Mouse (Mus musculus): Measurements from ENCODE around the gene Cyp2s1. TPM values are rescaled to one million over a fixed set of nuclear protein-coding genes. Genes with fewer than 3 reads are reported as not detected.

Cyp2s1 gene
- polyA plus RNA-seq, 1 experiment from 2014 or later, result 1.8 TPM

DNA sequence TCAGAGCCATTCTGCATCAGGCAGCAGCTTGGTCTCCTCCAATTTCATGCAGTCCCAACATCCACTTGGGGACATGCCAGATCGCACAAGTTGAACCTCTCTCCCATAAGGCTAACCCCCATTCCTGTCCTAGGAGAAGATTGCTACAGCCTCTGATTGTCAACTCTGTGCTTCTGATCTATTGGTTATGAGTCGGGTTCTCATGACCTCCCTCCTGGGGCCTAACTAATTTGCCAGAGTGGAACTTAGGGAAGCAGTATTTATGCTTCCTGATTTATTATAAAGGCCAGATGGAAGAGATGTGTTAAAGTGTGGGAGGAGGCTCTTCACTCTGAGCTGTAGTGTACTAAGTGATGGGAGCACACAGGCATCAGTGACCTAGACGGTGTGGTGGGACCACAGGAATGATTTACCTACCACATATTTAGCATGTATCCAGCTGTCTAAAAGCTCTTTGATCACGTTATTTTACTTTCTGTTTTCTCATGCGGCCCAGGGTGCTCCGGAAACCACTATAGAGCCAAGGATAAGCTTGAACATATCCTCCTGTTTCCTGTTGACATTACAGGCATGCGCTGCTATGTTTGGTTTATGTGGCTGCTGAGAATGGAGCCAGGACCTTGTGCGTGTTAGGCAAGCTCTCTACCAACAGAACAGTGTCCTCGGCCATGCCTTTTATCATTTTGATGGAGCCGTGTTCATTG lies 18.6 kb upstream of the Cyp2s1 start:
- no peak for ATAC-seq (ENCODE audit: low FRiP score)
- no peak overlapping the region for H3K27ac ChIP-seq
- no peak overlapping the region for H3K9ac ChIP-seq
- no peak overlapping the region for H3K4me2 ChIP-seq (replicated peaks)
- no peaks in the 10 kb centered on the region for H3K27me3 ChIP-seq
- H3K4me1 ChIP-seq, result no peaks in the 10 kb centered on the region
- WGBS, result 79% methylated on average over 10 of the region's 10 CpGs
- no peak overlapping the region for H3K4me3 ChIP-seq
- H3K36me3 ChIP-seq, result no peaks in the 10 kb centered on the region
- no peaks in the 10 kb centered on the region for H3K9me3 ChIP-seq (replicated peaks)

DNA sequence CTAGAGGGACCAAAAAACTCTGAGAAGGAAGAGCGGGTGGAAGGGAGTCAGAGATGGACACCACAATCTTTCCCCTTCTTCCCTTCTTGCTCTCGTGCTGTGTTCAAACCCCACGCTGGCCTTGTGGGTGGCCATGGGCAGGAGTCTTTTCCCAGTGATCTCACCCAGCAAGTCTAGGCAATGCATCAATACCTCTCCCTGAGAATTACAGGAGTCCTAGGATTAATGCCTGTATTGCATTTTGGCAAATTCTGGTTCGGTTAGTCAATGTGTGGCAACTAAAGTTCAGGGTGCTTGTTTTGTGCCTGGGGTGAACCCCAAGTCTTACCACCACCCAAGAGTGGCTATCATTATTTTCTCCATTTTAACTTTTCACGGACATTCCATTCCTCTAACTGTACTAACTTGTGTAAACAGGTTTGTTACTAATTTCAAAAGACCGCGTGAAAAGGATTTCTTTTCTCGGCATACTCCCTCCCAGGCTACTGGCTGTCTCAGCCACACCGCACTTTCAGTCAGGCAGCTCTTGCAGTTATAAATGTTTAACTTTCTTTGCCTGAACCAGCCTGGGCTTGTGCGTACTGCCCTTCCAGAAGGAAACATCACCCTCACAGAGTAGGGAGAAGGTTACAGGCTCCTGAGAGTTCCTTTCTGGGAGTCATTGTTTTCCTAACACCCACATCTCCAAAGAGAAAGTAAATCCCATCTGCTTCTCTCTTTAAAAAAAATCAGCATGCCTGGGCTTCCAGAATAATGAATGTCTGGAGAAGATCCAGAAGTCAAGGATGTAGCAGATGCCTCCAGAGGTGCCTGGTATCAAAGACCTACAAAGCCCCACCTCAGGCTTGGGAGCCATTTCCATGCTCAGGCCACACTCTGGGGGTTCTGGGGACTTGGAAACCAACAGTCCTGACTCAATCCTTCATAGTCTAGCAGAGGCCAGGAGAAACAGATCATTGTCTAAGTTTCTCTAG lies 15.1 kb upstream of the Cyp2s1 start:
- H3K9ac ChIP-seq, result no peak overlapping the region
- 80% methylated on average over 10 of the region's 10 CpGs for WGBS
- no peak overlapping the region for H3K27ac ChIP-seq
- H3K4me3 ChIP-seq, result no peak overlapping the region
- no peaks in the 10 kb centered on the region for H3K36me3 ChIP-seq
- peaks cover 3% of the 10 kb centered on the region; the same call in 1 of the 2 replicates for H3K4me1 ChIP-seq
- no peak for ATAC-seq (ENCODE audit: low FRiP score)
- H3K27me3 ChIP-seq, result no peaks in the 10 kb centered on the region
- H3K9me3 ChIP-seq (replicated peaks), result no peaks in the 10 kb centered on the region
- H3K4me2 ChIP-seq (replicated peaks), result no peak overlapping the region

DNA sequence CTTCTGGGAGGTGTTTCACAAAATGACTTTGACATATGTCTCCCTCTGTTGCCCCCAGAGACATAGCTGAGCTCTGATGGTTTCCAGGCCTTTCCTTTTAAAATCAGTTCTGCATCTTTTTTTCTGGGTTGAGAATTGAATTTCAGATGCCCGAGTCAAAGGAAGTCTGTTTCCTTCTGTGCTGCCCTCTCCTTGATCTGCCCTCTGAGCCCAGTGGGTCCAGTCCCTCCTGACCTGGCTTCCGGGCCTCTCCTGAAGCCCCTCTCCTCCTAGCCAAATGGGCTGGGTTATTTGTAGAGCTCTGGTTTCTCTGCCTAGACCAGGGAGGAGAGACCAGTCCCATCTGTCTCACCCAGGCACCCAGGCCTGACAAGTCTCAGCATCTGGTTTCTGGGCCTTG lies 13.5 kb upstream of the Cyp2s1 start:
- H3K4me2 ChIP-seq (replicated peaks), result no peak overlapping the region
- peaks cover 3% of the 10 kb centered on the region; the same call in 1 of the 2 replicates for H3K4me1 ChIP-seq
- no peaks in the 10 kb centered on the region for H3K9me3 ChIP-seq (replicated peaks)
- 45% methylated on average over 2 of the region's 2 CpGs for WGBS
- no peak overlapping the region for H3K9ac ChIP-seq
- H3K27ac ChIP-seq, result no peak overlapping the region
- H3K36me3 ChIP-seq, result no peaks in the 10 kb centered on the region
- H3K27me3 ChIP-seq, result no peaks in the 10 kb centered on the region
- ATAC-seq (ENCODE audit: low FRiP score), result no peak
- no peak overlapping the region for H3K4me3 ChIP-seq

DNA sequence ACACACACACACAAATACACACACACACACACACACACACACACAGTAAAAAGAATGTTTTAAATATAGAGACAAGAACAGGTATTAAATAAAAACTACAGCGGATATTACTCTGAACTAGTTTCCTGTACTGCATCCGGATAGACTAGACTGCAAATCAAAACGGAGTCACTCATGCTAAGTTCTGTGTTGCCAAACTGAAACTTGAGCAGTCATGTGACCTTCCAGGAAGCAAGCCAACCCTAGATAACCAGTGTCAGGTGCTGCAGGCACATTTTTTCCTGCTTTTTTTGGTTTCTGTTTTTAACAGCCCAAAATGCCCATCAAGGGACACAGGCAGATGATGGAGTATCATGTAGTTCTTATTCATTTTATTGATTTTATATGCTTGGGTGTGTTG lies 10.5 kb upstream of the Cyp2s1 start:
- Histone ChIP-seq H3K9me3 (replicated peaks) (no peaks in the 10 kb centered on the region), H3K36me3 (no peaks in the 10 kb centered on the region), H3K4me2 (replicated peaks) (no peak overlapping the region), H3K9ac (no peak overlapping the region), H3K27ac (no peak overlapping the region), H3K27me3 (no peaks in the 10 kb centered on the region), H3K4me1 (peaks cover 3% of the 10 kb centered on the region; the same call in 1 of the 2 replicates), H3K4me3 (no peak overlapping the region)
- 61% methylated on average over 3 of the region's 3 CpGs for WGBS
- no peak for ATAC-seq (ENCODE audit: low FRiP score)

DNA sequence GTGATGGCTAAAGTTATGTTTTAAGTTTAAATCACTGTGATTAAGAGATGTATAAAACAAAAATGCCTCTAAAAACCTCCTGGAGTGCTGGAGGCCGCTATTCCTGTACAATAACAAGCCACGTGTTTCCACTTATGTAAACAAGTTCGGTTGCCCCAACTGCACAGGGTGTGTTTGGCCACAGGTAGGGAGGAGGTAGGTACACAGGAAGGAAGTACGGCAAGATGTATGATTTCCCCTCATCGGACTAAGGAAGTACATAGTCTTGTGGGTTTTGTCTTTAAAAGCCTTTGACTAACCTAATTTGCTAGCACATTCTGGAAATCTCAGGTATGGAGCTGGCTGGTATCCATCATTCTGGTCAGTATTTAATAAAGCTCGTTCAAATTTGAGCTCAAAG lies 9.3 kb upstream of the Cyp2s1 start:
- 80% methylated on average over 6 of the region's 6 CpGs for whole genome bisulfite sequencing
- H3K4me1 ChIP-seq, result peaks cover 3% of the 10 kb centered on the region; the same call in 1 of the 2 replicates
- no peak overlapping the region for H3K4me3 ChIP-seq
- no peak overlapping the region for H3K9ac ChIP-seq
- H3K27me3 ChIP-seq, result no peaks in the 10 kb centered on the region
- no peak overlapping the region for H3K27ac ChIP-seq
- H3K36me3 ChIP-seq, result no peaks in the 10 kb centered on the region
- no peak for ATAC-seq (ENCODE audit: low FRiP score)
- H3K9me3 ChIP-seq (replicated peaks), result no peaks in the 10 kb centered on the region
- H3K4me2 ChIP-seq (replicated peaks), result no peak overlapping the region

DNA sequence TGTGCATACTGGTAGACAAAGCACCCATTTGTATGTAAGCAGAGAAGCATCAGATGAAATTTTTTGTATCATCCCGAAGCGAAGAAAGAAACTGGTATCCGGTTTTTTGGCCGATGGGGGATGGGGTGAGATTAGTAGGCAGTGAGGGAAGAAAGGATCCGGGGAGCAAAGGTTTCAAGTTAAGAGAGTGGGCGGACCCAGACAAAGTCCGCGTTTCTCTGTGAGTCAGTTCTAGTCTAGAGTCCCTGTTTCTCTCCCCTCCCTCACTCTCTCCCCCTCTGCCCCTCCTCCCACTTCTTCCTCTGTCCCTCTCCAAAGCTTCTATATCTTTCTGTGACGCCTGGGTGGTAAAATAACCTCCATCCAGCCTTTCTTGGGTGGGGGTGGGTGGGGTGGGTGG lies 8.3 kb upstream of the Cyp2s1 start:
- Histone ChIP-seq H3K36me3 (no peaks in the 10 kb centered on the region), H3K9me3 (replicated peaks) (no peaks in the 10 kb centered on the region), H3K4me1 (peaks cover 3% of the 10 kb centered on the region; the same call in 1 of the 2 replicates), H3K9ac (no peak overlapping the region), H3K27ac (no peak overlapping the region), H3K4me2 (replicated peaks) (no peak overlapping the region), H3K4me3 (no peak overlapping the region), H3K27me3 (no peaks in the 10 kb centered on the region)
- no peak for ATAC-seq (ENCODE audit: low FRiP score)
- WGBS, result 54% methylated on average over 9 of the region's 9 CpGs

DNA sequence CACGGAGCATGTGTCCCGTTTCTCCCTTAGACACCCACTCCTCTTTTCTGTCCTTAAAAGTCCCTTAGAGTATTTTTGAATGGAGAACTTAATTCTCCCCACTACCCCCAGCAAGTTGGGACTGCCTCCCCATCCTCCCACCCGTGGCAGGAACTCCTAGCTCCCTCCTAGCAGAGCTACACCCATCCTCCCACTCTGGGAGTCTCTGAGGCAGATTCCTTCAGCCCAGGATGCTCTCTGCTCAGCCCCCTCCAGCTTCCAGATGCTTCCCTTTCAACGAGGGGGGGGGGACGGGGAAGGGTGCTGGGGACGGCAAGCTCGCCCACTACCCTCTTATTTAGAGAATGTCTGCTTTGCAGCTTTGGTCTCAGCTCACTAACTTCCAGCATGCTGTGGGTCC lies 1.1 kb downstream of the Cyp2s1 start:
- H3K9ac ChIP-seq, result no peak overlapping the region
- H3K27ac ChIP-seq, result no peak overlapping the region
- H3K9me3 ChIP-seq (replicated peaks), result no peaks in the 10 kb centered on the region
- 26% methylated on average over 7 of the region's 7 CpGs for WGBS
- peaks cover 10% of the 10 kb centered on the region for H3K4me1 ChIP-seq
- H3K36me3 ChIP-seq, result no peaks in the 10 kb centered on the region
- H3K27me3 ChIP-seq, result peaks cover 27% of the 10 kb centered on the region
- peak overlapping the region; percentile 80 for H3K4me2 ChIP-seq (replicated peaks)
- 0 out of 2 replicates have a peak, but pooled peaks have one; percentile 7 for ATAC-seq (ENCODE audit: low FRiP score)
- peak overlapping the region; percentile 42 for H3K4me3 ChIP-seq

DNA sequence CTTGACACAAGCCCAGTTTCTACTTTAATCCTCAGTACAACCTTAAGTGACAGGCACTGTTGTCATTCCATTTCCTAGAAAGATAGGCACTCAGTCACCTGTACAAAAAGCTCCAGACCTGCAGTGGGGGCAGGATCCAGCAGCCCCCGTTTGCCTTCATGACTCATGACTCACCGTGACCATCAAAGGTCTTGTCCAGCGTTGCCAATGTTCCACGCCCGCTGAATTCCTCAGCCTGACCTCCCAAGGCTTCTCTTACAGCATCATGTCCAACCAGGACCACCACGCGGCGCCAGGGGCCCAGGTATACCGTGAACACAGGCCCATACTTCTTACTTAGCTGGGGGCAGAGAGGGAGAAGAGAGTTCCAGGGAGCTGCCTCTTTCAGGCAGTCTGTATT lies 2.0 kb downstream of the Cyp2s1 start:
- H3K4me2 ChIP-seq (replicated peaks), result no peak overlapping the region
- no peaks in the 10 kb centered on the region for H3K9me3 ChIP-seq (replicated peaks)
- H3K9ac ChIP-seq, result no peak overlapping the region
- H3K4me1 ChIP-seq, result peaks cover 10% of the 10 kb centered on the region
- no peaks in the 10 kb centered on the region for H3K36me3 ChIP-seq
- H3K27ac ChIP-seq, result no peak overlapping the region
- 86% methylated on average over 9 of the region's 9 CpGs for WGBS
- H3K4me3 ChIP-seq, result no peak overlapping the region
- H3K27me3 ChIP-seq, result peaks cover 27% of the 10 kb centered on the region
- ATAC-seq (ENCODE audit: low FRiP score), result no peak

DNA sequence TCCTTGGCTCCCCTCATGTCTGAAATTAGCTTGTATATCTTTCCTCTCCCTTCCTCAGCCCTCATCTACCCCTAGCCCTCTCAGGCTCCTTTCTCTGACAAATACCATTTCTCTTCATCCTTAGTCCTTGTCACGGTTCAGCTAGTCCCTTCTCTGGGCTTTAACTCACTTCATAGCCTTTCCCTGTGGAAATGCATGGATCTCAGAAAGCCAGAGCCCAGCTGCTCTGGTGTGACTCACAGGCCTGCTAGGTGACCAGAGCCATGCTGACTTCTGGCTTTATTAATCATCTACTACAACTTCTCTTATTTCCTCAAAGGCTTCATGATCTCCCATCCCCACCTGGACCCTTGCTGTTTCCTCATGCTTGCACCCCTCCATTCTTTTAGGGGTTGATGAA lies 4.5 kb downstream of the Cyp2s1 start:
- Histone ChIP-seq H3K4me3 (no peak overlapping the region), H3K27me3 (peaks cover 27% of the 10 kb centered on the region), H3K27ac (no peak overlapping the region), H3K4me1 (peaks cover 10% of the 10 kb centered on the region), H3K4me2 (replicated peaks) (no peak overlapping the region), H3K9me3 (replicated peaks) (no peaks in the 10 kb centered on the region), H3K36me3 (no peaks in the 10 kb centered on the region), H3K9ac (no peak overlapping the region)
- ATAC-seq (ENCODE audit: low FRiP score), result no peak
- WGBS, result 82% methylated on average over 1 of the region's 1 CpGs

DNA sequence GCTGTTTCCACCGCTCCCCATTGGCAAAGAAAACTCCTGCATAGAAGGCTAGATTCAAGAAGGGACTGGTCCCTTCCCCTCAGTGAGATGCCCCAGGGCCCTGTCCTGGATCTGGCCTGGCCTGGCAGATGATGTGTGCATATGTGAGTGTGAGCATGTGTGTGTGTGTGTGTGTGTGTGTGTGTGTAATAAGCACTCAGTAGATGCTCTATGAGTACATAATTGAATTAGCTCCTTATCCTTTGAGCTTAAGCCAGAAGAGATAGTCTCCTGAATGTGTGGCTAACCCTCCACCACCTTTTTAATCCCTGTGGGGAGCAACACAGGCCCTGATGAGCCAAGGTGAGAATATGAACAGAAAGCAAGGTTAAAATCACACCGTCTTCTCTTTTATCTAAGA lies 5.0 kb downstream of the Cyp2s1 start:
- ATAC-seq (ENCODE audit: low FRiP score), result no peak
- Histone ChIP-seq H3K4me3 (no peak overlapping the region), H3K4me1 (peaks cover 10% of the 10 kb centered on the region), H3K9me3 (replicated peaks) (no peaks in the 10 kb centered on the region), H3K4me2 (replicated peaks) (no peak overlapping the region), H3K27me3 (peaks cover 26% of the 10 kb centered on the region), H3K9ac (no peak overlapping the region), H3K27ac (no peak overlapping the region), H3K36me3 (no peaks in the 10 kb centered on the region)
- WGBS, result 72% methylated on average over 2 of the region's 2 CpGs

DNA sequence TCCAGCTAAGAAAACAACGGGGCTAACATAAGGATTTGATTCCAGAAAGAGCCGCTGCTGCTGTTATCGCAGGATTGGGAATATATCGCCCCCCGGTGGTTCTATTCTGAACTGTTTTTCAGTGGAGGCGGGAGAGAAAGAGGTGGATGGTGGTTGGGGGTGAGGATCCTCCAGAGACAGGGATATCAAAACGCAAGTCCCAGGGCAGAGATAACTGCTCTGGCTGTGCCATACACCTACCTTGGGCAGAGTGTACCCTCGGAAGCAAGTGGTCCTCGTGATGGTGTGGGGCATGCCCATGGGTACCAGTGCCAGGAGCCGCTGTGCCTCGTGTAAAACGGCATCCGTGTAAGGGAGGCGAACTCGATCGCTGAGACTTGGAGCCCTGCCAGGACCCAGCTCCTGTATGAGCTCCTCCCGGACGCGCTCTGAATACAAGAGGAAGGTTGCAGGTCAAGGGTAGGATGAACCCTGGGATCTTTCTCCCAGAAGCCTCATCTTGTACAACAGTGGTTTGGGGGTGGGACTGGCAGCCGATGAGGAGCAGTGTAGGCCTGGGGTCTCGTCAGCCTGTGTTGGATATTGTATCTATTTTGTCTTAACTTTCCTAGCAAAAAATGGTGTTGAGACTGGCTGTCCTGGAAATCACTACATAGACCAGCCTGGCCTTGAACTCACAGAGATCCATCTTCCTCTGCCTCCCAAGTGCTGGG lies 10.9 kb downstream of the Cyp2s1 start:
- WGBS, result 28% methylated on average over 21 of the region's 21 CpGs
- H3K4me3 ChIP-seq, result 0 out of 2 replicates have a peak overlapping the region, but pooled peaks have one; percentile 4
- H3K4me2 ChIP-seq (replicated peaks), result peak overlapping the region; percentile 34
- H3K36me3 ChIP-seq, result no peaks in the 10 kb centered on the region
- peak; percentile 75 for ATAC-seq (ENCODE audit: low FRiP score)
- no peaks in the 10 kb centered on the region for H3K9me3 ChIP-seq (replicated peaks)
- H3K9ac ChIP-seq, result no peak overlapping the region
- H3K27me3 ChIP-seq, result peaks cover 4% of the 10 kb centered on the region; the same call in 1 of the 2 replicates
- peaks cover 9% of the 10 kb centered on the region; the same call in 1 of the 2 replicates for H3K4me1 ChIP-seq
- no peak overlapping the region for H3K27ac ChIP-seq

DNA sequence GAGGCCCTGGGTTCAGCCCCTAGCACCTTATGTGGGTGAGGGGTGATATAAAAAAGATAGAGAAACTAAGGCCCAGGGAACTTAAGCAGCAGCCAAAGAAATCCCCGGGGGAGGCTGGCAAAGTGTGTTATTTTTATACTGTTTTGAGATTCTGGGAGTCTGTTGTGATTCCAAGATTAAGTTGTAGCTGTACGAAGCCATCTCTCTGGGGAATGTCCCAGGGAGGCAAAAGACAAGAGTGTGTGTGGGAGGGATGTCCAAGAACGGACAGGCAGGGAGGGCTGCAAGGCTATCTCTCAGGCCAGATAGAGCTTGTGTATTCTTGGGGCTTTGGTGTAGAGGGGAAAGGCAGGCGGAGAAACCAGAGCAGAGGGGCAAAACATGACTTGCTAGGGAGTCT lies 11.9 kb downstream of the Cyp2s1 start:
- no peak for ATAC-seq (ENCODE audit: low FRiP score)
- H3K9ac ChIP-seq, result no peak overlapping the region
- WGBS, result 82% methylated on average over 4 of the region's 4 CpGs

More for the DNA sequence above, 11.9 kb downstream of the Cyp2s1 start:
- peaks cover 4% of the 10 kb centered on the region; the same call in 1 of the 2 replicates for H3K27me3 ChIP-seq
- H3K9me3 ChIP-seq (replicated peaks), result no peaks in the 10 kb centered on the region
- peaks cover 9% of the 10 kb centered on the region; the same call in 1 of the 2 replicates for H3K4me1 ChIP-seq
- no peak overlapping the region for H3K4me2 ChIP-seq (replicated peaks)
- H3K4me3 ChIP-seq, result no peak overlapping the region
- no peak overlapping the region for H3K27ac ChIP-seq
- no peaks in the 10 kb centered on the region for H3K36me3 ChIP-seq
